Mouse (Mus musculus) cerebellum, adult 18-20 months (tissue): Measurements from ENCODE around the gene Mcat.

Experiments used
- DNase-seq, 2 experiments: peaks; one replicate each; pipeline ENCODE4 v3.0.0; 2021

Mcat gene

GRCm38 (mm10) chr15:83500352-83500751 lies 63.2 kb downstream of the Mcat start:
- no peak for DNase-seq

- DNase-seq = no peak
Observed at GRCm38 (mm10) chr15:83499211-83499755, 64.3 kb downstream of the Mcat start.

GRCm38 (mm10) chr15:83497299-83497698 lies 66.3 kb downstream of the Mcat start:
- DNase-seq = no peak
